Mouse (Mus musculus) monocyte, adult 5-6 weeks (primary cell): Measurements from ENCODE around the gene Rhbdd1. TPM values are rescaled to one million over a fixed set of nuclear protein-coding genes. Genes with fewer than 3 reads are reported as not detected.

Experiments
- ATAC-seq: fragments of 153-309, 156-312 bp; replicated peaks from 2 replicates; pipeline ENCODE4 v1.8.0; 2017; ENCODE audit warnings: mild to moderate bottlenecking; ENCODE audit not compliant: low TSS enrichment, insufficient number of reproducible peaks, severe bottlenecking, poor library complexity, low FRiP score
- total RNA-seq: library from RNA; stranded (forward); fragments of 200-1000, 200-491, 200-594 nt; gene quantifications from 3 replicates; pipeline ENCODE4 v1.2.3, GENCODE M21; 2017

Rhbdd1 gene
- total RNA-seq, 1 experiment from 2014 or later = 20.5 TPM

DNA sequence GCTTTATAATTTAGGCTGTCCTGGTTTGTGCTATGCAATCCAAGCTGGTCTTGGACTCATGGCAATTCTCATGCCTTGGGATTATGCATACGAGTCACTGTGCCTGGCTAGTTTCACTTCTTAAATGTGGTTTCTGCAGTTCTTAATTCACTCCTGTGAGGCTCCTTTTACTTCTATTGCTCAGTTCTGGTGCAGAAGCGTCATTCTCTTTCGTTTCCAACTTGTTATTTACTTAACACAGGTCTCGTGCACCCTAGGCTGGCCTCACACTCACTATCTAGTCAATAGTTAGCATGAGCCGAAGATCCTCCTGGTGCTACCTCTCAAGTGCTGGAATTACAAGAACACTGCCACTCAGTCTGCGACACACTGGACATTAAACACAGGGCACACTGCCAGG lies 152.6 kb downstream of the Rhbdd1 start:
- no peak for ATAC-seq

GRCm38 (mm10) chr1:82470516-82471225 lies 154.4 kb downstream of the Rhbdd1 start:
- no peak for ATAC-seq

GRCm38 (mm10) chr1:82473467-82473866 lies 157.2 kb downstream of the Rhbdd1 start:
- no peak for ATAC-seq

DNA sequence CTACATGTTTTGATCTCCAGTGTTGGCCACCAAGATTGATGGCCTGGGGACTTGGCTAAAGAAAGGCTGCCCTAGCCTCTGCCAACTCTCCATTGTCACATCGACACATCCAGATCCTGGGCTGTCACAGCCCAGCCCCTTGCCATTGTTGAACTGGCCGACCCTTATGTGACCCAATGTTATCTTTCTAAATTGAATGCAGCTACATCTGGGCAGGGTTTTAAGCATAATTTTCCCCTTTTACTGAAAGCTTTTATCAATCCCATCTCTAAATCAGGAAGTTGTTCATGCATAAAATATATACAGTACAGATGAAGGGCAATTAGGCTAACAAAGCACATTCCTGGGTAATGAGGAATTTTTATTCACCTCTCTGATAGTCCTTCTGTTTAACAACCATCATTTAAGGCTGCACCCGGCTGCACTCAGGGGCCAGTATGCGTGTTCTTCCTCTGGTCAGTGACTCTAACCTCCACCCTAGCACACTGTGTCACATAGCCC lies 158.3 kb downstream of the Rhbdd1 start:
- no peak for ATAC-seq

DNA sequence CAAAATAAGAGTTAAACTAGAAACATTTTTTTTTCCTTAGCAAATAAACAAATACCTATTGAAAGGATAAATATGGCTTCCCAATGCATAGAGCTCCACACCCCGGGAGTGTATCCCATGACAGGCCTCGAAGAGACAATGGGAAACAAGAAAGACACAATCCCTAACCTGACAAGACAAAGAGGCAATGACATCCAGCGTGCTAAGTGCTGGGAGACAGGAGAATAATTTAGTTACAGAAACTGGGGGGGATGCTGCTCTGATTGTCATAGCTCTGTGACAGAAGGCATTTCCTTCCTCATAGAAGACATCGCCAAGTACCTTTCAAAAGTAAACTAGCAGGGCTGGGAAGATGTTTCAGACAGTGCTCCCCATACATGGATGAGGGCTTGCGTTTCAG lies 159.0 kb downstream of the Rhbdd1 start:
- ATAC-seq = no peak

GRCm38 (mm10) chr1:82475821-82476220 lies 159.6 kb downstream of the Rhbdd1 start:
- ATAC-seq = no peak

- ATAC-seq = no peak
Measured at GRCm38 (mm10) chr1:82476256-82476655, 160.0 kb downstream of the Rhbdd1 start.

GRCm38 (mm10) chr1:82476746-82477145 lies 160.5 kb downstream of the Rhbdd1 start:
- ATAC-seq = no peak

DNA sequence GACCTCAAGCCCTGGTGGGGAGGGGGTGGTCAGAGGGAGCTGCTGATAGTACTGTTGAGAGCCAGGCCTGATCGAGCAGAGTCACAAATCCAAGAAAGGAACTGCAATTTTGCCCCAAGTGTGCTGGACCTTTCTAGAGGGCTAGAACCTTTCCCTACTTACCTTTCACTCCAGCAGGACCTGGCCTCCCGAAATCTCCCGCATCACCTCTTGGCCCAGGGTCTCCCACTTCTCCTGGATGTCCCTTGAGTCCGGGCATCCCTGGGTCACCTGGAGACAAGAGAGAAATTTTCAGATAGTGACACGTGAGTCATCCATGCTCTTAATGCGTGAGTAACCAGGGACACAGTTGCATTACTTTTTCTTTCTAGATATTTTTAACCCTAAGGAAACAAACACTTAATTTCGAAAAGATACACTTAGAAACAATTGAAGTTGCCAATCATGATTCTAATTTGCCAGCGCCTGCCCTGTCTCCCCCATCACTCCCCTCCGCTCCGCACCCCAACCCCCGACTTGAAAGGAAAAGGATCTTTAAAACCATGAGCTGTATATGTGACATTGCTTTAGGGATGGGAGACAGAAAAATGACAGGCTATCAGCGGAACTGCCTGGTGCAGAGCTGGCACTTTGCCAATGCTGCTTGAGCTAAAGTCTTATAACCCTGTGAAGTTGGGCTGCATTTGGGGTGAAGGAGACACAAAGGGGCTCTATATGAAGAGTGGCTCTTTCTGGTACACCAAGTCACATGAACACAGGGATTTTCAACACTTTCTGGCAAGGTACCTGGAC lies 163.6 kb downstream of the Rhbdd1 start:
- ATAC-seq = no peak

DNA sequence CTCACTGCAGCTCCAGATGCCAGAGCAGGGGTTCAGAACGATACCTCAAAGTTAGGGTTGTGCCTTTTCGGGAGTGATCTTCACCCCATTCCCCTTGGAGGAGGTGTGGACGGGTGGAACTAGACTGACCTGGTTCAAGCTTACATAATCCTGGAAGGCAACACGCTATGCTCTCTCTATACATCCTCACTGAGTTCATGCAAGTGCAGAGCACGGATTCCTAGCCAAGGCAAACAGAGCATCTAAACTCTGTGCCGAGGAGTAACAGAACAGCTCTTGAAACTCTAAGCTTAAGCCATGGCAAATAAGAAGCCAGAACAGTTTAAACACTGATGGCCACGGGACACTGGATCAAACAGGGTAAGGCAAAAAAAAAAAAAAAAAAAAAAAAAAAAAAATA lies 166.1 kb downstream of the Rhbdd1 start:
- no peak for ATAC-seq

- no peak for ATAC-seq
Measured at GRCm38 (mm10) chr1:82486371-82486770, 170.1 kb downstream of the Rhbdd1 start.

GRCm38 (mm10) chr1:82491954-82492353 lies 175.7 kb downstream of the Rhbdd1 start:
- no peak for ATAC-seq

Other genes with a start within 250 kb of the Rhbdd1 start
- gene Gm9747, start 83.3 kb upstream of the Rhbdd1 start, total RNA-seq = not detected in 3 replicates
- gene Irs1, start 25.0 kb upstream of the Rhbdd1 start, total RNA-seq = 0.21 TPM in 1 of 3 replicates, not detected in the others